ENCODE assay signal across 17 mouse cellular contexts in genomic region chr2:141817546-141818180, GRCm38 (mm10).
DNase-seq lines count a peak whose midpoint lies in the region; ATAC-seq and TF ChIP-seq lines count a peak whose summit lies in the region.
"Had no signal": no experiment of that assay in that cellular context is flagged by ENCODE, and none has a peak within 500 bp of the region (broad histone marks: within the 10 kb centered on the region; RNA-seq: fewer than 3 reads in every experiment).

No protein-coding gene starts in this region.

- no peak overlapping the region for H3K4me3 ChIP-seq in forebrain, embryonic 15.5 days
- H3K4me3 ChIP-seq in forebrain, embryonic 10.5 days: no peak overlapping the region
- no peak overlapping the region for H3K4me3 ChIP-seq in lung, postnatal 0 days (ENCODE audit: low read depth, low read length)
- H3K4me3 ChIP-seq: embryonic facial prominence, embryonic 13.5 days; neural tube, embryonic 13.5 days had no signal

- 45% methylated on average over 4 of the region's 4 CpGs for WGBS in forebrain, embryonic 15.5 days
- WGBS in forebrain, embryonic 10.5 days: 82% methylated on average over 4 of the region's 4 CpGs
- 65% methylated on average over 4 of the region's 4 CpGs for WGBS in lung, postnatal 0 days

- no peak overlapping the region for H3K9ac ChIP-seq in forebrain, embryonic 15.5 days (replicated peaks)
- H3K9ac ChIP-seq in lung, postnatal 0 days (replicated peaks; ENCODE audit: low read depth): no peak overlapping the region
- H3K9ac ChIP-seq: embryonic facial prominence, embryonic 13.5 days; lung, embryonic 14.5 days; neural tube, embryonic 13.5 days had no signal

- TF ChIP-seq EP300 in lung, postnatal 0 days (IDR thresholded peaks at IDR 0.05): no peak

- DNase-seq in forebrain, embryonic 10.5 days (ENCODE audit: extremely low spot score, low spot score): no peak
- peak; percentile 28 for DNase-seq in lung, postnatal 0 days (ENCODE audit: low spot score)
- DNase-seq in lung, adult 18-20 months: no peak
- DNase-seq in cerebellum, adult 11 months: peak; percentile 49
- peak; percentile 55 to 75 for DNase-seq in cerebellum, postnatal 25 days
- no peak for DNase-seq in ovary, postnatal 36 days (ENCODE audit: low spot score)
- DNase-seq: heart, postnatal 4 days; kidney, adult 9 months; kidney, postnatal 4 days; lung, embryonic 14.5 days; thymus, postnatal 14 days had no signal

- no peaks in the 10 kb centered on the region for H3K9me3 ChIP-seq in forebrain, embryonic 15.5 days
- H3K9me3 ChIP-seq in forebrain, embryonic 10.5 days: no peaks in the 10 kb centered on the region
- no peaks in the 10 kb centered on the region for H3K9me3 ChIP-seq in lung, postnatal 0 days (ENCODE audit: low read length)
- H3K9me3 ChIP-seq: embryonic facial prominence, embryonic 13.5 days; neural tube, embryonic 13.5 days had no signal

- peaks cover 8% of the 10 kb centered on the region; the same call in 1 of the 2 replicates for H3K4me1 ChIP-seq in forebrain, embryonic 15.5 days
- H3K4me1 ChIP-seq in forebrain, embryonic 10.5 days: no peaks in the 10 kb centered on the region
- no peaks in the 10 kb centered on the region for H3K4me1 ChIP-seq in lung, postnatal 0 days (ENCODE audit: insufficient read depth, low read depth, low read length)
- H3K4me1 ChIP-seq: embryonic facial prominence, embryonic 13.5 days; neural tube, embryonic 13.5 days had no signal

- H3K27ac ChIP-seq in forebrain, embryonic 15.5 days (replicated peaks): no peak overlapping the region
- H3K27ac ChIP-seq in forebrain, embryonic 10.5 days: no peak overlapping the region
- no peak overlapping the region for H3K27ac ChIP-seq in lung, postnatal 0 days (ENCODE audit: low read length)
- H3K27ac ChIP-seq: embryonic facial prominence, embryonic 13.5 days; neural tube, embryonic 13.5 days had no signal

- H3K4me2 ChIP-seq in forebrain, embryonic 15.5 days (replicated peaks): no peak overlapping the region
- H3K4me2 ChIP-seq in lung, postnatal 0 days (replicated peaks; ENCODE audit: low read depth, low read length): no peak overlapping the region
- H3K4me2 ChIP-seq: embryonic facial prominence, embryonic 13.5 days; heart, embryonic 11.5 days; lung, embryonic 14.5 days; neural tube, embryonic 13.5 days had no signal

- peak; percentile 66; the same call in 1 of the 2 replicates for ATAC-seq in forebrain, embryonic 15.5 days (replicated peaks)
- 0 out of 2 replicates have a peak, but pooled peaks have one; percentile 28 for ATAC-seq in lung, postnatal 0 days
- no peak for ATAC-seq in megakaryocyte, adult 5-6 weeks (ENCODE audit: poor library complexity, severe bottlenecking)
- ATAC-seq: Patski had no signal

- no peaks in the 10 kb centered on the region for H3K36me3 ChIP-seq in forebrain, embryonic 15.5 days
- no peaks in the 10 kb centered on the region for H3K36me3 ChIP-seq in forebrain, embryonic 10.5 days (replicated peaks)
- H3K36me3 ChIP-seq in lung, postnatal 0 days (ENCODE audit: insufficient read depth, low read length): no peaks in the 10 kb centered on the region
- H3K36me3 ChIP-seq: embryonic facial prominence, embryonic 13.5 days; neural tube, embryonic 13.5 days had no signal

- no peak for TF ChIP-seq CTCF in lung, postnatal 0 days (IDR thresholded peaks at IDR 0.05)

- H3K27me3 ChIP-seq in forebrain, embryonic 15.5 days: no peaks in the 10 kb centered on the region
- H3K27me3 ChIP-seq in forebrain, embryonic 10.5 days (ENCODE audit: poor library complexity, severe bottlenecking): no peaks in the 10 kb centered on the region
- H3K27me3 ChIP-seq in lung, postnatal 0 days (replicated peaks; ENCODE audit: insufficient read depth, low read length): no peaks in the 10 kb centered on the region
- H3K27me3 ChIP-seq: embryonic facial prominence, embryonic 13.5 days; neural tube, embryonic 13.5 days; Patski had no signal

Comparison
In these comparisons a context has a peak if more than half of its experiments do, and no peak if none do; other contexts are left out.
1. DNase-seq: peak in lung, postnatal 0 days (single experiment), cerebellum, adult 11 months (single experiment) and cerebellum, postnatal 25 days (2 of 2); none in forebrain, embryonic 10.5 days (single experiment), lung, adult 18-20 months (0 of 2) and ovary, postnatal 36 days (single experiment).